Mouse (Mus musculus): ENCODE measurements around the gene Dcxr. TPM values are rescaled to one million over a fixed set of nuclear protein-coding genes. Genes with fewer than 3 reads are reported as not detected.
A peak's percentile ranks its signal among the peaks of the same experiment; 100 is the strongest.
"Not testable (repeated sequence)": the region's sequence is repeated elsewhere in the genome, so short reads cannot be mapped to it uniquely, and the experiment has no call there.

Gene Dcxr
- total RNA-seq (2021) = 1 to 10 TPM; 5.8 to 6.0 TPM
- long read RNA-seq, experiment 1, transcript Dcxr-201 (8 exons, 892 nt) = major isoform, 5 of 9 reads
- long read RNA-seq, experiment 1, partial matches to known transcripts = 1 of 9 reads
- long read RNA-seq, experiment 1, other reads (novel, unspliced or antisense) = 0 of 9 reads
- long read RNA-seq, experiment 2, transcript Dcxr-202 (7 exons, 830 nt) = major isoform, 8 of 16 reads
- long read RNA-seq, experiment 2, transcript Dcxr-201 (8 exons, 892 nt) = minor isoform, 6 of 16 reads
- long read RNA-seq, experiment 2, partial matches to known transcripts = 1 of 16 reads
- long read RNA-seq, experiment 2, other reads (novel, unspliced or antisense) = 0 of 16 reads

DNA sequence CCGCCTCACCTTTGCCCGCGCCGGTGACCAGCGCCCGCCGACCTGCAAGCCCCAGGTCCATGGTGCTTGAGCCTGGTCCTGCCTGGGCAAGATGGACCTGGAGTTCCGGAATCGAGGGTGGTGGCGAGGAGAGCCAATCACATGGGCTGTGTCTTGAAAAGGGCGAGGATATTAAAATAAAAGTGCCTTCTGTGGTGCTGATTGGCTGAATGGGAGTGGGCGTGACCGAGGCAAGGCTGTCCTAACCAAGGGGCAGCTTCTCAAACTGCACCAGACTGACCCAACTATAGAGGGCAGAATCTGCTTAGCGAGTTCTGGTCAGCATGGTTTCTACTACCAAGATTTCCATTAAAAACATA is at the start of gene Dcxr:
TSS of gene Dcxr (minus strand) at position 113 of the 359 bp plus-strand sequence.
- peak; percentile 90 for DNase-seq

DNA sequence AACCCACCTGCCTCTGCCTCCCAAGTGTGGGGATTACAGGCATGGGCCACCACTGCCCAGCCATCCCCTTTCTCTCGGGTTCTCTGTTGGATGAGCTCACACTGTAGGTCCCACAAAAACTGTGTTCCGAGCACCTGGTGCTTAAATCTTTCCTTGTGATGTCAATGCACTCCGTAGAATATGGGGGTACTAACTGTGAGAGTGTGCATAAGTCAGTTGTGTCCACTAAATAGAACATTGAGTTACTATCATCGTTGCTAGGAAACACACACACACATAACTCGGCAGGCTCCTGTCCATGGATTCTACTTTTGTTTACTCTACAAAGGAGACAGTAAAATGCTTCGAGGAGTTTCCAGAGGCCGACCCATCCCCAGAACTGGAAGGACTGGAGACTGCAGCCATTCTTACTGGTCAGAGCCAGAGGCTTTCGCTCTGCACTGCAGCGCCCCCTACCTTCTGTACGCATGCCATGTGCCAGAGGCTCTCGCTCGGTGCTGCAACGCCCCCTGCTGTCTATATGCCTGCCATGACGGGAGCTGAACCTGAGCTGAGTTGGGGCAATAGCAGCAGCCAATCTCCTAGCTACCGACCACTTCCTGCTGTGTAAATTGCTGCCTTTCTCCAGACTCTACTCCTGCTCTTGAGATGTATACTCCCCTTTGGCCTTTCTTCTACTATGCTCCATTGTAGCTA is 48.8 kb upstream of the Dcxr start:
- DNase-seq = peak; percentile 87

- no peak for DNase-seq
These were observed 46.5 kb upstream of the Dcxr start for GRCm38 (mm10) chr11:120773463-120774190.

DNA sequence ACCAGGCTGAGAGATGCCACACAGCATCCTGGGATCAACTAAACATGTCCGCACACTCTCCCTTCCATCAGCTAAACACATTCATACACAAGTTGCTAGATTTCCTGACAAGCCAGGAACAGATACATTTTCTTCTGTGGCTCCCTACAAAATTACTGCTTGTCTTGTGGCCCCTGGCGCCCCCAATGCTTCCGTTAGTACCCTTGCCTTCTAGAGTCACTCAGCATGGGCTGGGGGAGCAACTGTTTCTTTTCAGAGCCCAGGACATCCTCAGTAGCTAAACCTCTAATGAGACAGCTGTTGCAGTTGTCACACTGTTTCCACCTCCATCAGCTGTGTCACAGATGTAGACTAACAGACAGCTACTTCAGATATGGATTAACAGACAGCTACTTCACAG is 45.7 kb upstream of the Dcxr start:
- DNase-seq = no peak

GRCm38 (mm10) chr11:120768206-120768605 is 41.1 kb upstream of the Dcxr start:
- no peak for DNase-seq

DNA sequence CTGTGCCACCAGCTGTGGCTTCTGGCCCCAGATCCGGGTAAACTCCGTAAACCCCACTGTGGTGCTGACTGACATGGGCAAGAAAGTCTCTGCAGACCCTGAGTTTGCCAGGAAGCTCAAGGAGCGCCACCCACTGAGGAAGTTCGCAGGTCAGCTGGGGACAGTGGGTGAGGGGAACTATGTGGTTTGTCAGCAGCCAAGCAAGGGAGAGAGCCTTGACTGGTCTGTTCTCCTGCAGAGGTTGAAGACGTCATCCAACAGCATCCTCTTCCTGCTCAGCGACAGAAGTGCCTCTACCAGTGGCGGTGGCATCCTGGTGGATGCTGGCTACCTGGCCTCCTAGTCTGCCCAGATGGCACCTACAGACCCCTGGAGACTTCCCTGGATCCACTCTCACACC is 39.9 kb upstream of the Dcxr start:
- not testable (repeated sequence) for DNase-seq

- DNase-seq = not testable (repeated sequence)
These were observed 36.3 kb upstream of the Dcxr start for GRCm38 (mm10) chr11:120763121-120763999.

DNA sequence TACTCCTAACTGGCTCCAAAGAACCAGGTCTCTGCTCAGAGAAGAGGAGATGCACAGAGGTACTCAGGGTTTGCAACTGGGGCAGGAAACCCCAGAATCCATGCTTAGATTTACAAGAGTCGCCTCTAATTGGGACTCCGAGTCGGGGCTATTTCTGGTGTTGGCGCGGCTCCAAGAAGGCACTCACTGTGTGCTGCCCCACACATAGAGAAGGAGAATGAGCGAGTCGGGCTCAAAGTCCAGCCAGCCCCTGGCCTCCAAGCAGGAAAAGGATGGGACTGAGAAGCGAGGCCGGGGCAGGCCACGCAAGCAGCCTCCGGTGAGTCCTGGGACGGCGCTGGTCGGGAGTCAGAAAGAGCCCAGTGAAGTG is 35.6 kb upstream of the Dcxr start, which contains the start of gene Hmga1b:
TSS of gene Hmga1b (plus strand) at position 123 of the 370 bp plus-strand sequence.
- DNase-seq = not testable (repeated sequence)

GRCm38 (mm10) chr11:120761811-120762671 is 35.0 kb upstream of the Dcxr start:
- DNase-seq = no peak

DNA sequence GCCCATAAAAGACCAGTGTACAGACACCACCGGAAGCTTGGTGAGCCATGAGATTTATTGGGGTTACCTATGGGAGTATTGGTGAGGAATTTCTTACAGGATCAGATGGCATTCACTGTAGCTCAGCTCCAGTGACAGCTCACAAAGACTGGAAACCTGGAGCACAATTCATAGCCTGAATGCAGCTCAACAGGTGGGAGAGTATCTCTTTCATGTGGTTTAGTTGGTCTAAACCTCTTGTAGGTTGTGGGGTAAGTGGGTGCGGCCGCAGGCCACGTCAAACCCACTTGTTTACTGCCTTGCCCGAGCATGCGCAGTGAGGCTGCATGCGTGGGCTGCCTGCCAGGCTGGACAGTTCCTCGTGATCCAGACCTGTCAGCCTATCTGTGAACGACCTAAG is 33.2 kb upstream of the Dcxr start:
- no peak for DNase-seq

GRCm38 (mm10) chr11:120751606-120752005 is 24.5 kb upstream of the Dcxr start:
- no peak for DNase-seq

- DNase-seq = no peak
These were observed 22.3 kb upstream of the Dcxr start for GRCm38 (mm10) chr11:120749430-120749829.

DNA sequence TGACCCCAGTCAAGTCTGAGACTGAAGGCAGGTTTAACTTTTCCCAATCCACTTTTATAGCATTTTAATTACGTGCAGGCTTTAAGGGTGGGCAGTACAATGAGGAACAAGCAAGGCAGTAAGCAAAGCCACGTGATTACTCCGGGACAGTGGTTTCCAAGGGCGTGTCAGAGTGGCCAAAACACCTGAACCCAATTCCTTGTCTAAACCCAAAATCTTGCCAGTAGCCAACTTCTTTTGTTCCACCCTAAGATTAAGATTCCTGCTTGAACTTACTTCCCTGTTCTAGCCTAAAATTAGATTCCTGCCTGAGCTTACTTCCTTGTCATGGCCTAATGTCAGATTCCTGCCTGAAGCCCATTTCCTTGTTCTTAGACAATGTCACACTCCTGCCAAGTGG is 20.9 kb upstream of the Dcxr start:
- DNase-seq = no peak

DNA sequence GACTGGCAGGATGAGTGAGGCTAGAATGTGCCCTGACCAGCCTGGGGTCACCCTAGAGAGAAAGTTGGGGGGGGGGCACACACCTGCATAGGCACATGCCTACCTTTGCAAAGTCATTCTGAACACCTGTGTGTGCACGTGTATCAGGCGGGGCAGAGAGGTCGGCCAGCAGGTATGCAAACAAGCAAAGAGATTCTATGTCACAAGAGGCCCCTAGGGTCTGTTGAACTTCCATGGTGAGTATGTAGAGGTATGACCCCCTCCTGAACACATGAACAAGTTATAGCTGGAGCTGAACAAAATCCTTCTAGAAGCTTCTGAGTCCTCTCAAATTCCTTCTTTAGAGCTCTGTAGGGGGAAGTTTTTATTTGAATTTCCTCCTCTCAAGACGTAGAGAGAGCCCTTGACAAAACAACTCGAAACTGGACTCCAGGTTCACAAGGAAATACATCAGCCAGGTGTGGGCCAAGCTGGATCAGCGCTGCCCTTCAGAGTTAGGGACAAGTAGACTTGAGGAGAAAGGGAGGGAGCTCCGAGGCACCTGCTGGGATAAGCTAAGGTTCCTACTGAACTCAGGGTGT is 17.1 kb upstream of the Dcxr start:
- DNase-seq = no peak

DNA sequence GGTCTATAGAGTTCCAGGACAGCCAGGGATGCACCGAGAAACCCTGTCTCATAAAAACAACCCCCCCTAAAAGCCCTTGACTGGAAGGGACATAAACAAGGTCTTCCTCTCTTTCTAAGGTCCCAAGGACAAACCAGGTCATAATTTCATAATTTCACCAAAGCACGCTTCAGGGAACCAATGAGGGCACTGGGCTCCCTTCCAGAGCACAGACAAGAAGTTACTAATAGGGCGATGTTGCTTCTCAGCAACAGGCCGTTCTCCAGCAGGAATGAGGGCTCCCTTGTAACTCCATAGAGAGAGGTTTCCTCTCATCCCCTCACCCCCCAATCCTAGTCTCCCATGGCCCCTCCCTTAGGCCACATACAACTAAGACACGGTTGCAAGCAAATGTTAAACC is 13.9 kb upstream of the Dcxr start:
- DNase-seq = no peak

- no peak for DNase-seq
These were observed 9.3 kb upstream of the Dcxr start for GRCm38 (mm10) chr11:120736424-120736823.

DNA sequence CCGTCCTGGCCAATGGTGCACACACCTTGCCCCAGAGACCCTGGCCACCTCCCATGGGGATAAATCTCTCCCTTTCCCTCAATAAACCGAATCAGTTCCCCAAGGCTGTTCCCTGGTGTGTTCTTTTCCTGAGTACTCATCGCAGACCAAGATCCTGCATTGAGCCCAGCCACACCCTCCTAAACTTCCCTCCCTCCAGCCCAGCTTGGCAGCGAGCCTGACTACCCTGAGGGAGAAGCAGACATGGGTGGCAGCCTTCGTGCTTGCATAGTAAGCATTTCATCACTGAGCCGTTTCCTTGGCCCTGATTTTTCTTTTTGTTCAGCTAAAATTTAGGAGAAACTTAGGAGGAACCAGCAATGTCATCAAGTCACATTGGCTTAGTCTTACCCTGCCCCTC is 6.4 kb upstream of the Dcxr start:
- DNase-seq = no peak

DNA sequence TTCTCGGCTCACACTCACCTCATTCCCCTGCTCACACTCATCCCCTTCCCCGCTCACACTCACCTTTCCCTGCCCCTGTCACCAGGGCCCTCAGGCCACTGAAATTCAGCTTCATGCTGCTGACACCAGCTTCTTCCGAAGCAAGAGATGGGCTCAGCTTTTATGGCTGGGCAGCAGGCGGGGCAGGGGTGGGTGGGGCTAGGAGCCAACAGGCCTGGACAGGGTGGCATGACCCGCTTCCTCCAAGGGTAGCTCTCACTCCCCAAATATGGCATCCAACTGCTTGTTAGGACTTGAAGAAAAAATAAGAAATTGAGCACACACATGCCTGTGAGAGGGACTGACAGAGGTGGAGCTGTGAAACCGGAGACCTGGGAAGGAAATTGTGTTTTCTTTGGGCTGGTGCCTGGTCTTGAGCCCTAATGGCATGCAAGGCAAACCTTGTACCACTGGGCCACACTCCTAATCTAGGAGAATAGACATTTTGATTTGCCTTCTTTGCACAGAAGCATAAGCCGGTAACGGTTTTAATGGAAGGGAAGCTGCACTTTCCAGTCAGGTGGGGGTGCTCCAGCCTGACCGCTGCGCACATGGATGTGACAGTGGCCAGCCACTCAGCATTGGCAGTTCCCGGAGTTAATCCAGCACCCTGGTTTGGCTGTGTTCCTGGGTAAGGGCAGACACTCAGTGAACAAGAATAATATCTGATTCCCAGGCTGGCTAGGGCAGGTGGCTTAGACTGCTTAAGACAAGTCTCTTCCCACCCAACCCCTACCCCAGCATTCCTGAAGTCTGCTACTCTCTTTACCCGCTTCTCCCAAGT is 5.0 kb upstream of the Dcxr start, which contains the start of gene Cbr2:
TSS of gene Cbr2 (minus strand) at position 257 of the 823 bp plus-strand sequence.
- DNase-seq = no peak

GRCm38 (mm10) chr11:120731395-120731794 is 4.3 kb upstream of the Dcxr start:
- DNase-seq = no peak
